Mouse (Mus musculus) kidney, adult 2 months (tissue): ENCODE results near the gene Siva1.

Experiments used
- CTCF ChIP-seq: fragments of 200-500 bp; conservative IDR thresholded peaks from 2 replicates; pipeline ENCODE4 v1.5.1; 2011; ENCODE audit warnings: low read depth, mild to moderate bottlenecking, control low read depth, low read length, moderate library complexity, mixed read lengths; ENCODE audit not compliant: insufficient read depth, insufficient read length
- POLR2A ChIP-seq: fragments of 200-500 bp; IDR thresholded peaks from one replicate; pipeline ENCODE4 v1.6.1; 2011; ENCODE audit warnings: low read depth, low read length, control low read depth

GRCm38 (mm10) chr12:112626455-112626854, 18.0 kb upstream of the Siva1 start:
- no peak for TF ChIP-seq CTCF
- TF ChIP-seq POLR2A, result no peak
